ENCODE assay signal across 8 mouse cellular contexts in genomic region chr12:72197925-72198486, GRCm38 (mm10). TPM values are rescaled to one million over a fixed set of nuclear protein-coding genes. Genes with fewer than 3 reads are reported as not detected.
DNase-seq lines count a peak whose midpoint lies in the region; ATAC-seq and TF ChIP-seq lines count a peak whose summit lies in the region.

No protein-coding gene starts in this region.

- TF ChIP-seq CTCF in intestine, postnatal 0 days (IDR thresholded peaks at IDR 0.05; ENCODE audit: low read depth): no peak
- no peak for TF ChIP-seq CTCF in brain, embryonic 14.5 days (IDR thresholded peaks at IDR 0.05; ENCODE audit: borderline replicate concordance, extremely low read depth, insufficient read depth, insufficient read length)
- TF ChIP-seq CTCF in hindbrain, postnatal 0 days (IDR thresholded peaks at IDR 0.05; ENCODE audit: low read depth): no peak

- WGBS in intestine, embryonic 16.5 days: 54% methylated on average over 18 of the region's 18 CpGs
- 52% methylated on average over 18 of the region's 18 CpGs for whole genome bisulfite sequencing in intestine, postnatal 0 days
- 50% methylated on average over 18 of the region's 18 CpGs for WGBS in forebrain, embryonic 16.5 days
- 46% methylated on average over 18 of the region's 18 CpGs for WGBS in hindbrain, postnatal 0 days

- peak; percentile 26; the same call in 1 of the 2 replicates for ATAC-seq in intestine, embryonic 16.5 days
- no peak for ATAC-seq in intestine, postnatal 0 days
- peak; percentile 69; the same call in 1 of the 2 replicates for ATAC-seq in forebrain, embryonic 16.5 days
- peak; percentile 74 for ATAC-seq in hindbrain, postnatal 0 days
- no peak for ATAC-seq in activated CD4-positive, CD25-positive, alpha-beta regulatory T cell, adult 4 months

- no peak for TF ChIP-seq POLR2A in brain, embryonic 14.5 days (IDR thresholded peaks at IDR 0.05; ENCODE audit: borderline replicate concordance, extremely low read depth, insufficient read depth, insufficient read length, poor library complexity, severe bottlenecking)

- no peak overlapping the region for H3K9ac ChIP-seq in intestine, embryonic 16.5 days (ENCODE audit: low read depth, low read length)
- no peak overlapping the region for H3K9ac ChIP-seq in intestine, postnatal 0 days (ENCODE audit: low read depth, low read length)
- H3K9ac ChIP-seq in forebrain, embryonic 16.5 days (replicated peaks; ENCODE audit: low read depth, low read length): no peak overlapping the region
- no peak overlapping the region for H3K9ac ChIP-seq in hindbrain, postnatal 0 days (replicated peaks; ENCODE audit: low read length)

- H3K27ac ChIP-seq in intestine, embryonic 16.5 days (ENCODE audit: low read length): no peak overlapping the region
- H3K27ac ChIP-seq in intestine, postnatal 0 days (ENCODE audit: low read depth, low read length): no peak overlapping the region
- H3K27ac ChIP-seq in forebrain, embryonic 16.5 days (ENCODE audit: low read length): no peak overlapping the region
- no peak overlapping the region for H3K27ac ChIP-seq in hindbrain, postnatal 0 days

- no peak overlapping the region for H3K4me3 ChIP-seq in intestine, embryonic 16.5 days (ENCODE audit: low read length)
- no peak overlapping the region for H3K4me3 ChIP-seq in intestine, postnatal 0 days (ENCODE audit: low read depth, low read length)
- H3K4me3 ChIP-seq in forebrain, embryonic 16.5 days (replicated peaks; ENCODE audit: low read length): no peak overlapping the region
- H3K4me3 ChIP-seq in hindbrain, postnatal 0 days (ENCODE audit: low read length): no peak overlapping the region

- no peaks in the 10 kb centered on the region for H3K4me1 ChIP-seq in intestine, embryonic 16.5 days (ENCODE audit: control insufficient read depth, insufficient read depth, low read length)
- no peaks in the 10 kb centered on the region for H3K4me1 ChIP-seq in intestine, postnatal 0 days (replicated peaks; ENCODE audit: control insufficient read depth, insufficient read depth, low read length)
- H3K4me1 ChIP-seq in forebrain, embryonic 16.5 days (replicated peaks; ENCODE audit: control insufficient read depth, insufficient read depth, low read length): peaks cover 5% of the 10 kb centered on the region
- H3K4me1 ChIP-seq in hindbrain, postnatal 0 days (ENCODE audit: insufficient read depth, low read length): 0 out of 2 replicates have a peak, but pooled peaks cover 2% of the 10 kb centered on the region

- H3K9me3 ChIP-seq in intestine, embryonic 16.5 days (ENCODE audit: control insufficient read depth, low read length): no peaks in the 10 kb centered on the region
- no peaks in the 10 kb centered on the region for H3K9me3 ChIP-seq in intestine, postnatal 0 days (ENCODE audit: control insufficient read depth)
- H3K9me3 ChIP-seq in forebrain, embryonic 16.5 days (ENCODE audit: control insufficient read depth, low read length): no peaks in the 10 kb centered on the region
- H3K9me3 ChIP-seq in hindbrain, postnatal 0 days (ENCODE audit: low read length): no peaks in the 10 kb centered on the region

- no peaks in the 10 kb centered on the region for H3K36me3 ChIP-seq in intestine, embryonic 16.5 days (ENCODE audit: control insufficient read depth, insufficient read depth, low read length)
- H3K36me3 ChIP-seq in intestine, postnatal 0 days (ENCODE audit: control insufficient read depth, insufficient read depth): no peaks in the 10 kb centered on the region
- no peaks in the 10 kb centered on the region for H3K36me3 ChIP-seq in forebrain, embryonic 16.5 days (ENCODE audit: control insufficient read depth, insufficient read depth)
- no peaks in the 10 kb centered on the region for H3K36me3 ChIP-seq in hindbrain, postnatal 0 days (ENCODE audit: insufficient read depth, low read length)

- DNase-seq in brain, embryonic 14.5 days (ENCODE audit: low read depth): peak; percentile 88
- DNase-seq in hindbrain, postnatal 0 days (ENCODE audit: low spot score): peak; percentile 68
- no peak for DNase-seq in left cerebral cortex, adult 8-10 months (ENCODE audit: low spot score in 2 of 2)
- no peak for DNase-seq in layer of hippocampus, adult 18-20 months (ENCODE audit: low spot score in 2 of 2)

- H3K27me3 ChIP-seq in intestine, embryonic 16.5 days (replicated peaks; ENCODE audit: control insufficient read depth, insufficient read depth, low read length): no peaks in the 10 kb centered on the region
- no peaks in the 10 kb centered on the region for H3K27me3 ChIP-seq in intestine, postnatal 0 days (replicated peaks; ENCODE audit: control insufficient read depth, insufficient read depth, low read length)
- no peaks in the 10 kb centered on the region for H3K27me3 ChIP-seq in forebrain, embryonic 16.5 days (replicated peaks; ENCODE audit: control insufficient read depth, insufficient read depth, low read length)
- no peaks in the 10 kb centered on the region for H3K27me3 ChIP-seq in hindbrain, postnatal 0 days (ENCODE audit: insufficient read depth, low read length)

- no peak overlapping the region for H3K4me2 ChIP-seq in intestine, embryonic 16.5 days (ENCODE audit: low read depth, low read length)
- H3K4me2 ChIP-seq in intestine, postnatal 0 days (replicated peaks; ENCODE audit: low read depth): no peak overlapping the region
- no peak overlapping the region for H3K4me2 ChIP-seq in forebrain, embryonic 16.5 days (ENCODE audit: low read length)
- H3K4me2 ChIP-seq in hindbrain, postnatal 0 days (ENCODE audit: low read depth, low read length): no peak overlapping the region; the same call in 1 of the 2 replicates

RNA-seq across cellular contexts. Expression of gene Ccdc175, which starts 13.2 kb away (rescaled TPM):
- not detected in 2 replicates for polyA plus RNA-seq in intestine, embryonic 16.5 days (2015; fragmentation: Nextera tagmentation; extraction: Ambion mirVana)
- not detected in 2 replicates for polyA plus RNA-seq in intestine, postnatal 0 days (2015; fragmentation: Nextera tagmentation; extraction: Ambion mirVana)
- 0.03 TPM in 1 of 2 replicates, not detected in the other for polyA plus RNA-seq in brain, embryonic 14.5 days (2012; rRNA removed)
- not detected in 2 replicates for polyA plus RNA-seq in forebrain, embryonic 16.5 days (2015; fragmentation: Nextera tagmentation; extraction: Ambion mirVana)
- not detected in 2 replicates for total RNA-seq in hindbrain, postnatal 0 days (2014; rRNA removed)
- polyA plus RNA-seq in hindbrain, postnatal 0 days (2015; fragmentation: Nextera tagmentation; extraction: Ambion mirVana): not detected in 2 replicates
- not detected for polyA plus RNA-seq in activated CD4-positive, CD25-positive, alpha-beta regulatory T cell, adult 4 months (2017; shearing (Covaris generic))
- total RNA-seq in left cerebral cortex, adult 8-10 months (2022): not detected
- not detected for total RNA-seq in layer of hippocampus, adult 18-20 months (2021)

Comparison
In these comparisons a context has a peak if more than half of its experiments do, and no peak if none do; other contexts are left out.
1. ATAC-seq: peak in intestine, embryonic 16.5 days (single experiment), forebrain, embryonic 16.5 days (single experiment) and hindbrain, postnatal 0 days (single experiment); none in intestine, postnatal 0 days (single experiment) and activated CD4-positive, CD25-positive, alpha-beta regulatory T cell, adult 4 months (single experiment).
2. DNase-seq: peak in brain, embryonic 14.5 days (single experiment) and hindbrain, postnatal 0 days (single experiment); none in left cerebral cortex, adult 8-10 months (0 of 2) and layer of hippocampus, adult 18-20 months (0 of 2).